Mouse (Mus musculus): ENCODE data around the gene Agr3. TPM values are rescaled to one million over a fixed set of nuclear protein-coding genes. Genes with fewer than 3 reads are reported as not detected.
A peak's percentile ranks its signal among the peaks of the same experiment; 100 is the strongest.

The Agr3 gene
- polyA plus RNA-seq, 1 experiment from 2014 or later: 5.7 TPM

DNA sequence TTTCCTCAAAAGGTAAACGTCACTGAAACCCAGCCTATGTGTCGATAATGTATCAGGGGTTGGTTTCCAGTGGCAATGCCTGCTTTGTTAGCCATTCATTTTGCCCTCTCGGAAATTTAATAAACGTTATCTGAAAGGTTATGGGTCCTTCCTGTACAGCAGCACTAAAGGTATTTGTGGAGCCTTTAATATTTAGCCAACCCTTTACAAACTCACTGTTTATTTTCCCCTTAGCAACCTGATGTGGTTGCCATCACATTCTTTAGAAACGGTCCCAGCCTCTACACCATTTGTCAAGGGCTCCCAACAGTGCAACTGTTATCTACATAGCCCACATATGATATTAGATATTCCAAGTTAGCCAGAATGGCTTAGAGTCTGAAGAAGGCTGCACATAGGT, 54.2 kb downstream of the Agr3 start:
- DNase-seq (ENCODE audit: low spot score) (no peak), ATAC-seq (peak; percentile 28; the same call in 1 of the 2 replicates)
- Histone ChIP-seq H3K9me3 (ENCODE audit: low read length) (no peaks in the 10 kb centered on the region), H3K4me1 (ENCODE audit: insufficient read depth, low read depth, low read length) (no peaks in the 10 kb centered on the region), H3K27me3 (replicated peaks; ENCODE audit: insufficient read depth, low read length) (no peaks in the 10 kb centered on the region), H3K36me3 (ENCODE audit: insufficient read depth, low read length) (no peaks in the 10 kb centered on the region), H3K27ac (ENCODE audit: low read length) (no peak overlapping the region), H3K4me2 (replicated peaks; ENCODE audit: low read depth, low read length) (no peak overlapping the region), H3K4me3 (ENCODE audit: low read depth, low read length) (no peak overlapping the region), H3K9ac (replicated peaks; ENCODE audit: low read depth) (no peak overlapping the region)
- WGBS: 39% methylated on average over 5 of the region's 5 CpGs
- TF ChIP-seq EP300 (IDR thresholded peaks at IDR 0.05): no peak
- TF ChIP-seq CTCF (IDR thresholded peaks at IDR 0.05): no peak

GRCm38 (mm10) chr12:35981732-35982360, 56.4 kb downstream of the Agr3 start:
- H3K9me3 ChIP-seq (ENCODE audit: low read length): no peaks in the 10 kb centered on the region
- WGBS: 19% methylated on average over 6 of the region's 6 CpGs
- no peak for TF ChIP-seq CTCF (IDR thresholded peaks at IDR 0.05)
- TF ChIP-seq EP300 (IDR thresholded peaks at IDR 0.05): peak; percentile 74
- peak; percentile 74 for DNase-seq (ENCODE audit: low spot score)
- no peaks in the 10 kb centered on the region for H3K4me1 ChIP-seq (ENCODE audit: insufficient read depth, low read depth, low read length)
- ATAC-seq: peak; percentile 94
- no peak overlapping the region for H3K4me2 ChIP-seq (replicated peaks; ENCODE audit: low read depth, low read length)
- no peaks in the 10 kb centered on the region for H3K36me3 ChIP-seq (ENCODE audit: insufficient read depth, low read length)
- H3K27ac ChIP-seq (ENCODE audit: low read length): no peak overlapping the region
- no peaks in the 10 kb centered on the region for H3K27me3 ChIP-seq (replicated peaks; ENCODE audit: insufficient read depth, low read length)
- H3K4me3 ChIP-seq (ENCODE audit: low read depth, low read length): no peak overlapping the region
- no peak overlapping the region for H3K9ac ChIP-seq (replicated peaks; ENCODE audit: low read depth)

DNA sequence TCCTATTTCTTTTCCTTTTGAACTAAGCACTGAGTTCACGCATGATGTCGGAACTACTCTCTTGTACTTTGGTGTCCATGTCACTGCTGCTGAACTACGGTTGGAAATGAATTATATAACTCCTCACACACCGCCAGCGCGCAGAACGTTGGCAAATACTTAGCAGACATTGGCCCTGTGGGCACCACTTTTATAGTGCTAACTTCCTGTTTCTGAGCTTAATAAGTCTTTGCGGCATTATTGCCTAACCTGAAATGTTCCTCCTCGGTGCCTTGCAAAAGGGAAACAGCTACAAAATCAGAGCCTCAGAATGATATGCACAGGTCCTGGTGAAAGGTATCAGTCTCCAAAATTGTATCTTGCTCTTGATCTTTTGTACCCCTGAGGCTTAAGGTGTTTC, 58.1 kb downstream of the Agr3 start:
- ATAC-seq: no peak

DNA sequence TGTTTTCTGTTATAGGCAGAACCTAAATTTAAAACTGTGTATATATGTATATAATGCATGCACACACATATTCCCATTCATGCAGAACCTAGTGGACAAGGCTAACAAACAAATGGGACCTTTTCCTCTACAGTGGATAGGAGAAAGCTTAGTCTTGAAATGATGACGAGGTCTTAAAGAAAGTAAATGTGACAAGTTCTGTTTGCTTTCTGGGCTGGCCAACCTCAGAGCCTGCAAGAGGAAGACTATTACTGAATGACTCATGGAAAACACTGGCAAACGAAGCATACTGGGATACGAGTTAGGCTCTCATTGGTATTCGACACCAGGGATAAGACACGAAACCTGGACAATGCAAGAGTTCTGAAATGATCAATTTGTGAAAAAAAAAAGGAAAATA, 59.3 kb downstream of the Agr3 start:
- Histone ChIP-seq H3K9ac (replicated peaks; ENCODE audit: low read depth) (no peak overlapping the region), H3K36me3 (ENCODE audit: insufficient read depth, low read length) (no peaks in the 10 kb centered on the region), H3K4me3 (ENCODE audit: low read depth, low read length) (no peak overlapping the region), H3K27ac (ENCODE audit: low read length) (no peak overlapping the region), H3K4me1 (ENCODE audit: insufficient read depth, low read depth, low read length) (no peaks in the 10 kb centered on the region), H3K27me3 (replicated peaks; ENCODE audit: insufficient read depth, low read length) (no peaks in the 10 kb centered on the region), H3K4me2 (replicated peaks; ENCODE audit: low read depth, low read length) (no peak overlapping the region), H3K9me3 (ENCODE audit: low read length) (no peaks in the 10 kb centered on the region)
- WGBS: 86% methylated on average over 5 of the region's 5 CpGs
- DNase-seq (ENCODE audit: low spot score): no peak
- TF ChIP-seq CTCF (IDR thresholded peaks at IDR 0.05): no peak
- ATAC-seq: no peak

More for the DNA sequence above, 58.1 kb downstream of the Agr3 start:
- Histone ChIP-seq H3K4me2 (replicated peaks; ENCODE audit: low read depth, low read length) (no peak overlapping the region), H3K36me3 (ENCODE audit: insufficient read depth, low read length) (no peaks in the 10 kb centered on the region), H3K4me3 (ENCODE audit: low read depth, low read length) (no peak overlapping the region), H3K9me3 (ENCODE audit: low read length) (no peaks in the 10 kb centered on the region), H3K27me3 (replicated peaks; ENCODE audit: insufficient read depth, low read length) (no peaks in the 10 kb centered on the region), H3K27ac (ENCODE audit: low read length) (no peak overlapping the region), H3K9ac (replicated peaks; ENCODE audit: low read depth) (no peak overlapping the region), H3K4me1 (ENCODE audit: insufficient read depth, low read depth, low read length) (no peaks in the 10 kb centered on the region)
- peak; percentile 27 for DNase-seq (ENCODE audit: low spot score)
- 88% methylated on average over 9 of the region's 9 CpGs for WGBS
- TF ChIP-seq EP300 (IDR thresholded peaks at IDR 0.05) (no peak), CTCF (IDR thresholded peaks at IDR 0.05) (no peak)

- TF ChIP-seq CTCF (IDR thresholded peaks at IDR 0.05): no peak
- TF ChIP-seq EP300 (IDR thresholded peaks at IDR 0.05): no peak
- WGBS: 55% methylated on average over 9 of the region's 9 CpGs
- DNase-seq (ENCODE audit: low spot score) (no peak), ATAC-seq (no peak)
- no peaks in the 10 kb centered on the region for H3K9me3 ChIP-seq (ENCODE audit: low read length)
- no peaks in the 10 kb centered on the region for H3K4me1 ChIP-seq (ENCODE audit: insufficient read depth, low read depth, low read length)
- no peaks in the 10 kb centered on the region for H3K36me3 ChIP-seq (ENCODE audit: insufficient read depth, low read length)
- no peak within 1 kb of the TSS for H3K9ac ChIP-seq (replicated peaks; ENCODE audit: low read depth)
- H3K27me3 ChIP-seq (replicated peaks; ENCODE audit: insufficient read depth, low read length): no peaks in the 10 kb centered on the region
- H3K27ac ChIP-seq (ENCODE audit: low read length): no peak within 1 kb of the TSS
- H3K4me2 ChIP-seq (replicated peaks; ENCODE audit: low read depth, low read length): no peak within 1 kb of the TSS
- H3K4me3 ChIP-seq (ENCODE audit: low read depth, low read length): no peak within 1 kb of the TSS
Measured at GRCm38 (mm10) chr12:35992711-35993110, 67.3 kb downstream of the Agr3 start, which contains the start of gene Agr2. Agr2 (plus strand) TSS chr12:35992907.

DNA sequence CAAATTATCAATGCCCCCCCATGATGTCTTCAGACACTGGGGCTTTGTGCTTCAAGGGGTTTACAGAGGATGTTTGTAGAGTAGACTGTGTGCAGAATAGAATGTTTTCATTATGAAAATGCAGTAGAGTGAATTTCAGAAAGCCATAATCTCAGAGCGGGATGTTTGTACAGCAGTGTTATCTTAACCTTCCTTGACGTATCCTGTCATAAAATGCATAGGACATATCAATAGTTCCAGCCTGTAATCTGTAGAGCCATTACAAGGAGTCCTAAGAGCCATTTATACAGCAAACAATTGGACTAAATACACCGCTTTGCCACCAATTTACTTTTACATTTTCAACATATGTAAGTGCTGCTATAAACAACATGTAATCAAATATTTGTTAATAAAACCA, 68.2 kb downstream of the Agr3 start:
- Histone ChIP-seq H3K27ac (ENCODE audit: low read length) (no peak overlapping the region), H3K4me3 (ENCODE audit: low read depth, low read length) (no peak overlapping the region), H3K36me3 (ENCODE audit: insufficient read depth, low read length) (no peaks in the 10 kb centered on the region), H3K4me1 (ENCODE audit: insufficient read depth, low read depth, low read length) (no peaks in the 10 kb centered on the region), H3K9me3 (ENCODE audit: low read length) (no peaks in the 10 kb centered on the region), H3K27me3 (replicated peaks; ENCODE audit: insufficient read depth, low read length) (no peaks in the 10 kb centered on the region), H3K4me2 (replicated peaks; ENCODE audit: low read depth, low read length) (no peak overlapping the region), H3K9ac (replicated peaks; ENCODE audit: low read depth) (no peak overlapping the region)
- no peak for ATAC-seq
- TF ChIP-seq CTCF (IDR thresholded peaks at IDR 0.05) (no peak), EP300 (IDR thresholded peaks at IDR 0.05) (no peak)
- WGBS: 53% methylated on average over 3 of the region's 3 CpGs
- DNase-seq (ENCODE audit: low spot score): no peak

DNA sequence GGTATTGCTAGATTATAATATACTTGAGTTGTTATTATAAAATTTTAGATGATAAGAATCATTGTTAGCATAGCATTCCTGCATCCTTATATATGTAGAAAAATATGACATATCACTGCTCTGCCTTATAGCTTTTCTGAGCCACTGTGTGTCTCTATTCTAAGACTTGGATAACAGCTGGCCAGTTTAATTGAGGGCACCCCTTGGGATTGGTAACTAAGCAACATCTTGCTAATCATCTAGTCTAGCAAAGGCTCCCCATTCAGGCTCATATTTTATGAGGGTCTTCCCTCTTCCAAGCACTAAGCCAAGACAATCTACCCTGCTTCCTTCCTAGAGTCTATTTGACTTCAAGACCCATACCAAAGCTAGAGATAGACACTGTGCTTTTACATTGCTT, 68.7 kb downstream of the Agr3 start:
- DNase-seq (ENCODE audit: low spot score): no peak
- H3K4me1 ChIP-seq (ENCODE audit: insufficient read depth, low read depth, low read length): no peaks in the 10 kb centered on the region
- no peak overlapping the region for H3K9ac ChIP-seq (replicated peaks; ENCODE audit: low read depth)
- H3K27me3 ChIP-seq (replicated peaks; ENCODE audit: insufficient read depth, low read length): no peaks in the 10 kb centered on the region
- no peak overlapping the region for H3K27ac ChIP-seq (ENCODE audit: low read length)
- TF ChIP-seq CTCF (IDR thresholded peaks at IDR 0.05) (no peak), EP300 (IDR thresholded peaks at IDR 0.05) (no peak)
- no peaks in the 10 kb centered on the region for H3K9me3 ChIP-seq (ENCODE audit: low read length)
- H3K4me2 ChIP-seq (replicated peaks; ENCODE audit: low read depth, low read length): no peak overlapping the region
- H3K4me3 ChIP-seq (ENCODE audit: low read depth, low read length): no peak overlapping the region
- H3K36me3 ChIP-seq (ENCODE audit: insufficient read depth, low read length): no peaks in the 10 kb centered on the region
- ATAC-seq: no peak

All from lung, postnatal 0 days (tissue).